Mouse (Mus musculus) kidney, embryonic 15.5 days (tissue): ENCODE measurements around the gene Tnfrsf14. TPM values are rescaled to one million over a fixed set of nuclear protein-coding genes. Genes with fewer than 3 reads are reported as not detected.

Experiments used
- ATAC-seq: fragments of 200-750 bp; cut with Nextera tagmentation; replicated peaks from 2 replicates; pipeline ENCODE4 v1.8.0; 2017; ENCODE audit warnings: moderate TSS enrichment; ENCODE audit not compliant: low FRiP score
- H3K27ac ChIP-seq: fragments of 300-500 bp; sonication (generic); 2 replicates; pipeline ENCODE4 v1.5.1; 2015; ENCODE audit warnings: mild to moderate bottlenecking, inconsistent platforms
- H3K27me3 ChIP-seq: fragments of 300-500 bp; sonication (generic); 2 replicates; pipeline ENCODE4 v1.6.1; 2015; ENCODE audit warnings: inconsistent platforms
- H3K36me3 ChIP-seq: fragments of 300-500 bp; sonication (generic); 2 replicates; pipeline ENCODE4 v1.6.1; 2015; ENCODE audit warnings: inconsistent platforms
- H3K4me1 ChIP-seq: fragments of 300-500 bp; sonication (generic); 2 replicates; pipeline ENCODE4 v1.6.1; 2015; ENCODE audit warnings: inconsistent platforms
- H3K4me2 ChIP-seq: fragments of 300-500 bp; sonication (generic); 2 replicates; pipeline ENCODE4 v1.6.1; 2015; ENCODE audit warnings: moderate library complexity, mild to moderate bottlenecking, inconsistent platforms
- H3K4me3 ChIP-seq: fragments of 300-500 bp; sonication (generic); replicated peaks from 2 replicates; pipeline ENCODE4 v1.5.1; 2015; ENCODE audit warnings: mild to moderate bottlenecking, inconsistent platforms
- H3K9ac ChIP-seq: fragments of 300-500 bp; sonication (generic); 2 replicates; pipeline ENCODE4 v1.6.1; 2015; ENCODE audit warnings: mild to moderate bottlenecking, inconsistent platforms
- H3K9me3 ChIP-seq: fragments of 300-500 bp; sonication (generic); replicated peaks from 2 replicates; pipeline ENCODE4 v1.6.1; 2016; ENCODE audit warnings: inconsistent platforms
- whole genome bisulfite sequencing: fragments of 180-500 bp; shearing (Covaris S2); methylation state at CpG from one replicate; pipeline ENCODE4 v1.1.7; 2015; ENCODE audit warnings: mixed read lengths; 5-methylcytosine and 5-hydroxymethylcytosine counted together
- polyA plus RNA-seq: library from polyadenylated mRNA; unstranded; fragments of >200 nt; fragmentation: Nextera tagmentation; extraction: Ambion mirVana; gene quantifications from 2 replicates; pipeline ENCODE4 v1.2.1, GENCODE M21; 2015

Tnfrsf14 gene
- polyA plus RNA-seq, 1 experiment from 2014 or later: 1.7 TPM

GRCm38 (mm10) chr4:154927899-154928337 is 445 bp downstream of the Tnfrsf14 start:
- no peaks in the 10 kb centered on the region for H3K9me3 ChIP-seq
- WGBS: 26% methylated on average over 5 of the region's 5 CpGs
- H3K4me3 ChIP-seq: peak overlapping the region; percentile 25
- no peaks in the 10 kb centered on the region for H3K27me3 ChIP-seq
- 0 out of 2 replicates have a peak overlapping the region, but pooled peaks have one; percentile 7 for H3K9ac ChIP-seq
- no peaks in the 10 kb centered on the region for H3K36me3 ChIP-seq
- 0 out of 2 replicates have a peak, but pooled peaks have one; percentile 28 for ATAC-seq
- H3K27ac ChIP-seq: peak overlapping the region; percentile 62
- H3K4me2 ChIP-seq: peak overlapping the region; percentile 42
- peaks cover 20% of the 10 kb centered on the region for H3K4me1 ChIP-seq

GRCm38 (mm10) chr4:154926969-154927898 is 1.1 kb downstream of the Tnfrsf14 start:
- H3K9ac ChIP-seq: 0 out of 2 replicates have a peak overlapping the region, but pooled peaks have one; percentile 7
- peak overlapping the region; percentile 62 for H3K27ac ChIP-seq
- no peaks in the 10 kb centered on the region for H3K9me3 ChIP-seq
- H3K36me3 ChIP-seq: no peaks in the 10 kb centered on the region
- 55% methylated on average over 9 of the region's 9 CpGs for WGBS
- H3K4me2 ChIP-seq: peak overlapping the region; percentile 42
- H3K4me3 ChIP-seq: peak overlapping the region; percentile 25
- H3K4me1 ChIP-seq: peaks cover 20% of the 10 kb centered on the region
- no peaks in the 10 kb centered on the region for H3K27me3 ChIP-seq
- ATAC-seq: 0 out of 2 replicates have a peak, but pooled peaks have one; percentile 10

GRCm38 (mm10) chr4:154925413-154925812 is 3.0 kb downstream of the Tnfrsf14 start:
- H3K36me3 ChIP-seq: no peaks in the 10 kb centered on the region
- no peaks in the 10 kb centered on the region for H3K9me3 ChIP-seq
- ATAC-seq: no peak
- WGBS: 61% methylated on average over 4 of the region's 4 CpGs
- peaks cover 20% of the 10 kb centered on the region for H3K4me1 ChIP-seq
- H3K4me3 ChIP-seq: no peak overlapping the region
- no peak overlapping the region for H3K9ac ChIP-seq
- H3K27ac ChIP-seq: no peak overlapping the region
- H3K27me3 ChIP-seq: no peaks in the 10 kb centered on the region
- no peak overlapping the region for H3K4me2 ChIP-seq

GRCm38 (mm10) chr4:154922931-154923330 is 5.4 kb downstream of the Tnfrsf14 start:
- WGBS: 77% methylated on average over 5 of the region's 5 CpGs
- Histone ChIP-seq H3K27ac (no peak overlapping the region), H3K4me3 (no peak overlapping the region), H3K36me3 (no peaks in the 10 kb centered on the region), H3K9ac (no peak overlapping the region), H3K9me3 (no peaks in the 10 kb centered on the region), H3K27me3 (no peaks in the 10 kb centered on the region), H3K4me2 (no peak overlapping the region), H3K4me1 (peaks cover 11% of the 10 kb centered on the region)
- no peak for ATAC-seq

GRCm38 (mm10) chr4:154922291-154922690 is 6.1 kb downstream of the Tnfrsf14 start:
- Histone ChIP-seq H3K4me3 (no peak overlapping the region), H3K27me3 (no peaks in the 10 kb centered on the region), H3K4me1 (peaks cover 5% of the 10 kb centered on the region; the same call in 1 of the 2 replicates), H3K36me3 (no peaks in the 10 kb centered on the region), H3K27ac (no peak overlapping the region), H3K4me2 (no peak overlapping the region), H3K9ac (no peak overlapping the region), H3K9me3 (no peaks in the 10 kb centered on the region)
- WGBS: 80% methylated on average over 4 of the region's 4 CpGs
- no peak for ATAC-seq

GRCm38 (mm10) chr4:154916662-154917061 is 11.7 kb downstream of the Tnfrsf14 start:
- no peaks in the 10 kb centered on the region for H3K9me3 ChIP-seq
- no peak overlapping the region for H3K4me2 ChIP-seq
- no peak overlapping the region for H3K4me3 ChIP-seq
- H3K9ac ChIP-seq: no peak overlapping the region
- no peaks in the 10 kb centered on the region for H3K27me3 ChIP-seq
- H3K4me1 ChIP-seq: no peaks in the 10 kb centered on the region
- 86% methylated on average over 4 of the region's 4 CpGs for WGBS
- ATAC-seq: no peak
- H3K36me3 ChIP-seq: no peaks in the 10 kb centered on the region
- H3K27ac ChIP-seq: no peak overlapping the region

- Histone ChIP-seq H3K4me3 (no peak overlapping the region), H3K4me2 (no peak overlapping the region), H3K9ac (no peak overlapping the region), H3K27ac (no peak overlapping the region), H3K27me3 (no peaks in the 10 kb centered on the region), H3K36me3 (no peaks in the 10 kb centered on the region), H3K9me3 (no peaks in the 10 kb centered on the region), H3K4me1 (peaks cover 10% of the 10 kb centered on the region)
- no peak for ATAC-seq
- 69% methylated on average over 10 of the region's 10 CpGs for WGBS
Measured at GRCm38 (mm10) chr4:154915286-154915685, 13.1 kb downstream of the Tnfrsf14 start.

GRCm38 (mm10) chr4:154914707-154915106 is 13.7 kb downstream of the Tnfrsf14 start:
- no peak for ATAC-seq
- WGBS: 80% methylated on average over 3 of the region's 3 CpGs

GRCm38 (mm10) chr4:154914252-154914651 is 14.1 kb downstream of the Tnfrsf14 start:
- WGBS: 93% methylated on average over 4 of the region's 4 CpGs
- Histone ChIP-seq H3K4me3 (no peak overlapping the region), H3K36me3 (no peaks in the 10 kb centered on the region), H3K27me3 (no peaks in the 10 kb centered on the region), H3K9me3 (no peaks in the 10 kb centered on the region), H3K9ac (no peak overlapping the region), H3K4me2 (no peak overlapping the region), H3K4me1 (peaks cover 10% of the 10 kb centered on the region), H3K27ac (no peak overlapping the region)
- no peak for ATAC-seq

More at GRCm38 (mm10) chr4:154914707-154915106, 13.7 kb downstream of the Tnfrsf14 start:
- Histone ChIP-seq H3K4me2 (no peak overlapping the region), H3K4me1 (peaks cover 10% of the 10 kb centered on the region), H3K27ac (no peak overlapping the region), H3K27me3 (no peaks in the 10 kb centered on the region), H3K4me3 (no peak overlapping the region), H3K9ac (no peak overlapping the region), H3K9me3 (no peaks in the 10 kb centered on the region), H3K36me3 (no peaks in the 10 kb centered on the region)

- 93% methylated on average over 3 of the region's 3 CpGs for WGBS
- no peak overlapping the region for H3K4me3 ChIP-seq
- H3K27ac ChIP-seq: no peak overlapping the region
- H3K9me3 ChIP-seq: no peaks in the 10 kb centered on the region
- no peak for ATAC-seq
- no peaks in the 10 kb centered on the region for H3K36me3 ChIP-seq
- H3K4me1 ChIP-seq: peaks cover 10% of the 10 kb centered on the region
- no peaks in the 10 kb centered on the region for H3K27me3 ChIP-seq
- no peak overlapping the region for H3K9ac ChIP-seq
- no peak overlapping the region for H3K4me2 ChIP-seq
Measured at GRCm38 (mm10) chr4:154913845-154914244, 14.5 kb downstream of the Tnfrsf14 start.

GRCm38 (mm10) chr4:154911644-154912043 is 16.7 kb downstream of the Tnfrsf14 start:
- 67% methylated on average over 2 of the region's 2 CpGs for WGBS
- H3K4me3 ChIP-seq: no peak overlapping the region
- peak; percentile 67 for ATAC-seq
- H3K4me2 ChIP-seq: no peak overlapping the region
- no peak overlapping the region for H3K9ac ChIP-seq
- H3K36me3 ChIP-seq: no peaks in the 10 kb centered on the region
- no peaks in the 10 kb centered on the region for H3K27me3 ChIP-seq
- H3K9me3 ChIP-seq: no peaks in the 10 kb centered on the region
- H3K27ac ChIP-seq: no peak overlapping the region
- H3K4me1 ChIP-seq: peaks cover 15% of the 10 kb centered on the region
